Mouse (Mus musculus): ENCODE measurements around the gene Tax1bp1. TPM values are rescaled to one million over a fixed set of nuclear protein-coding genes. Genes with fewer than 3 reads are reported as not detected.

The Tax1bp1 gene
- polyA plus RNA-seq, 1 experiment from 2014 or later = 234 TPM

- no peak for TF ChIP-seq CTCF (IDR thresholded peaks at IDR 0.05)
- no peak for TF ChIP-seq EP300 (IDR thresholded peaks at IDR 0.05)
- Histone ChIP-seq H3K27ac (ENCODE audit: low read length) (no peak overlapping the region), H3K4me3 (ENCODE audit: low read depth, low read length) (no peak overlapping the region), H3K27me3 (replicated peaks; ENCODE audit: insufficient read depth, low read length) (no peaks in the 10 kb centered on the region), H3K9me3 (ENCODE audit: low read length) (no peaks in the 10 kb centered on the region), H3K9ac (replicated peaks; ENCODE audit: low read depth) (no peak overlapping the region), H3K4me2 (replicated peaks; ENCODE audit: low read depth, low read length) (no peak overlapping the region), H3K36me3 (ENCODE audit: insufficient read depth, low read length) (no peaks in the 10 kb centered on the region), H3K4me1 (ENCODE audit: insufficient read depth, low read depth, low read length) (no peaks in the 10 kb centered on the region)
- ATAC-seq (no peak), DNase-seq (ENCODE audit: low spot score) (no peak)
- 69% methylated on average over 3 of the region's 3 CpGs for WGBS
These were observed 30.9 kb upstream of the Tax1bp1 start for GRCm38 (mm10) chr6:52682607-52683006.

DNA sequence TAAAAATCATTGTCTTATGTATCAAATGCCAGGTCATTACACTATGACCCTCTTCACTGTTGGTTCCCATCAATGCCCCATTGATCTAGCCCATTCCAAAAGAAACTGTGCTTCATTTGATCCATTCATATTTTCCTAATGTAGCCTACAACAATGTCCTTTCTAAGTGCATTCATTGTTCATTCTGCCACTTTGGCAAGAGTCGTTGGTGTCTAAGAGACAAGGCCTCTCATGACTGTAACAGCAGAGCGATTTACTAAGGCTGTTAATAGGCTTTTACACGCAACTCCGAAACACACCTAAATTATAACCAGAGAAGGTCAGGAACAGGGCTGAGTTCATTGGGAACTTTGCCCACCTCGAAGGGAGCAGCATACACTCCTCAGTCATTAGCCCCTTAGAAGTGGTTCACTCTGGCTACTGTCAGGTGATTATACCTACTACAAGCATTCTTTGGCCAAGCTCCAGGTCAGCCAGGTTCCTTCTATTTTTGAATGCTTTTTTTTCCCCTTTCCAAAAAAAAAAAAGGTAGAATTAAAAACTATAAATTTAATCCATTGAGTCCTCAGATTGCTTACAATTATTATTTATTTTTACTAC, 26.5 kb upstream of the Tax1bp1 start:
- WGBS = 62% methylated on average over 5 of the region's 5 CpGs
- Histone ChIP-seq H3K4me2 (replicated peaks; ENCODE audit: low read depth, low read length) (no peak overlapping the region), H3K4me1 (ENCODE audit: insufficient read depth, low read depth, low read length) (no peaks in the 10 kb centered on the region), H3K9ac (replicated peaks; ENCODE audit: low read depth) (no peak overlapping the region), H3K27me3 (replicated peaks; ENCODE audit: insufficient read depth, low read length) (no peaks in the 10 kb centered on the region), H3K27ac (ENCODE audit: low read length) (no peak overlapping the region), H3K4me3 (ENCODE audit: low read depth, low read length) (no peak overlapping the region), H3K9me3 (ENCODE audit: low read length) (no peaks in the 10 kb centered on the region), H3K36me3 (ENCODE audit: insufficient read depth, low read length) (no peaks in the 10 kb centered on the region)
- DNase-seq (ENCODE audit: low spot score) = peak; percentile 8
- ATAC-seq = no peak
- TF ChIP-seq EP300 (IDR thresholded peaks at IDR 0.05) (no peak), CTCF (IDR thresholded peaks at IDR 0.05) (no peak)

GRCm38 (mm10) chr6:52690365-52690764, 23.2 kb upstream of the Tax1bp1 start:
- ATAC-seq = no peak
- Histone ChIP-seq H3K9me3 (ENCODE audit: low read length) (no peaks in the 10 kb centered on the region), H3K36me3 (ENCODE audit: insufficient read depth, low read length) (no peaks in the 10 kb centered on the region), H3K27ac (ENCODE audit: low read length) (no peak overlapping the region), H3K4me1 (ENCODE audit: insufficient read depth, low read depth, low read length) (no peaks in the 10 kb centered on the region), H3K4me3 (ENCODE audit: low read depth, low read length) (no peak overlapping the region), H3K4me2 (replicated peaks; ENCODE audit: low read depth, low read length) (no peak overlapping the region), H3K27me3 (replicated peaks; ENCODE audit: insufficient read depth, low read length) (no peaks in the 10 kb centered on the region), H3K9ac (replicated peaks; ENCODE audit: low read depth) (no peak overlapping the region)
- TF ChIP-seq EP300 (IDR thresholded peaks at IDR 0.05) (no peak), CTCF (IDR thresholded peaks at IDR 0.05) (no peak)
- DNase-seq (ENCODE audit: low spot score) = no peak
- 79% methylated on average over 3 of the region's 3 CpGs for WGBS

DNA sequence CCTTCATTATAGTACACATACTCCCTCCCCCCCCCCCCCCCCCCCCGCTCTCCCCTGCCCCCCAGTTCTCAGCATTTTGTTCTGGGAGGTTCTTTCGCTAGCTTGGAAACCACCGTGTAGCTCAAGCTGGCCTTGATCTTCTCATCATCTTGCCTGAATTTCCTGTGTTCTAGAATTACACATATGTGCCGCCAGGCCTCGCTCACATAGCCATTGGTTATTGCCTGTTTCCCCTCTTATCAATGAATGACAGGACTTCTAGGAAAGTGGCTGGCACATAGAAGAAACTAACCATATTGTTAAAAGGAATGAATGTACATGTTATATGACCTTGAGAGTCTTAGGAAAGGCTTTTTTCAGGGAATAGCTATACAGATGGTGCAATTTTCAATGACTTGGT, 21.7 kb upstream of the Tax1bp1 start:
- no peaks in the 10 kb centered on the region for H3K9me3 ChIP-seq (ENCODE audit: low read length)
- H3K4me2 ChIP-seq (replicated peaks; ENCODE audit: low read depth, low read length) = no peak overlapping the region
- TF ChIP-seq CTCF (IDR thresholded peaks at IDR 0.05) (no peak), EP300 (IDR thresholded peaks at IDR 0.05) (no peak)
- no peaks in the 10 kb centered on the region for H3K4me1 ChIP-seq (ENCODE audit: insufficient read depth, low read depth, low read length)
- H3K36me3 ChIP-seq (ENCODE audit: insufficient read depth, low read length) = no peaks in the 10 kb centered on the region
- H3K9ac ChIP-seq (replicated peaks; ENCODE audit: low read depth) = no peak overlapping the region
- WGBS = 68% methylated on average over 4 of the region's 5 CpGs
- no peak overlapping the region for H3K27ac ChIP-seq (ENCODE audit: low read length)
- no peak overlapping the region for H3K4me3 ChIP-seq (ENCODE audit: low read depth, low read length)
- DNase-seq (ENCODE audit: low spot score) (no peak), ATAC-seq (no peak)
- no peaks in the 10 kb centered on the region for H3K27me3 ChIP-seq (replicated peaks; ENCODE audit: insufficient read depth, low read length)

DNA sequence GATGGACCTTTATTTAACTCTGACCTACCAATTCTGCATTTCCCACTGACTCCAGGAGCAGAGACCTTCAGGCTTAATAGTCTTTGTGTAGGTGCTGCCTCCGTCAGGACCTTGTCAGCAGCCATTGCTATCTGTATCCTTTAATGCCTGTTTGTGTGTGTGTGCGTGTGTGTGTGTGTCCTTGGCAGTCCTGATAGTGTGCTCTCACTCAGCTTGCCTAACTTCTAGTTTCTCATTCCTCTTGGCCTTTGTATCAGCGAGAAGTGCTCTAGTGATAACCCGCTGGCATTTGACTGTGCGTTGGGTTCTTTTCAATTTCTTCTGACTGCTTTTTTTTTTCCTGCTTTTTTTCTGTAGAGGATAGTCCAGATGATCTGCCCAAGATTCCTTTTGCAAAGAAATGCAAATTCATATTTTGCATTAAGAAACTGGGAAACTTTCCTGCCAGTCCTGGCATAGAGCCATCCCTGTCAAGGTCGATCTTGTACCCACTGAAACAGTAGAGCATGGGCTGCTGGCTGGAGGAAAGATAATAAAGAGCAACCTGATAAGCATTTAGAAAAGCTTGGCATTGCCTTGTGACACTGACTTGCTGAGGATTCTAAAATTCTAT, 21.0 kb upstream of the Tax1bp1 start:
- H3K27ac ChIP-seq (ENCODE audit: low read length) = no peak overlapping the region
- ATAC-seq (no peak), DNase-seq (ENCODE audit: low spot score) (no peak)
- no peak overlapping the region for H3K4me3 ChIP-seq (ENCODE audit: low read depth, low read length)
- H3K36me3 ChIP-seq (ENCODE audit: insufficient read depth, low read length) = no peaks in the 10 kb centered on the region
- WGBS = 70% methylated on average over 6 of the region's 6 CpGs
- TF ChIP-seq CTCF (IDR thresholded peaks at IDR 0.05) = no peak
- TF ChIP-seq EP300 (IDR thresholded peaks at IDR 0.05) = no peak
- H3K9ac ChIP-seq (replicated peaks; ENCODE audit: low read depth) = no peak overlapping the region
- H3K9me3 ChIP-seq (ENCODE audit: low read length) = no peaks in the 10 kb centered on the region
- H3K4me1 ChIP-seq (ENCODE audit: insufficient read depth, low read depth, low read length) = no peaks in the 10 kb centered on the region
- H3K4me2 ChIP-seq (replicated peaks; ENCODE audit: low read depth, low read length) = no peak overlapping the region
- H3K27me3 ChIP-seq (replicated peaks; ENCODE audit: insufficient read depth, low read length) = no peaks in the 10 kb centered on the region

GRCm38 (mm10) chr6:52697964-52698535, 15.5 kb upstream of the Tax1bp1 start:
- no peak for ATAC-seq

More at GRCm38 (mm10) chr6:52697964-52698535, 15.5 kb upstream of the Tax1bp1 start:
- peak; percentile 17 for DNase-seq (ENCODE audit: low spot score)
- no peak for TF ChIP-seq CTCF (IDR thresholded peaks at IDR 0.05)
- no peak for TF ChIP-seq EP300 (IDR thresholded peaks at IDR 0.05)
- Histone ChIP-seq H3K9ac (replicated peaks; ENCODE audit: low read depth) (no peak overlapping the region), H3K27me3 (replicated peaks; ENCODE audit: insufficient read depth, low read length) (no peaks in the 10 kb centered on the region), H3K4me2 (replicated peaks; ENCODE audit: low read depth, low read length) (no peak overlapping the region), H3K4me1 (ENCODE audit: insufficient read depth, low read depth, low read length) (no peaks in the 10 kb centered on the region), H3K27ac (ENCODE audit: low read length) (no peak overlapping the region), H3K4me3 (ENCODE audit: low read depth, low read length) (no peak overlapping the region), H3K36me3 (ENCODE audit: insufficient read depth, low read length) (no peaks in the 10 kb centered on the region), H3K9me3 (ENCODE audit: low read length) (no peaks in the 10 kb centered on the region)
- 48% methylated on average over 4 of the region's 4 CpGs for WGBS
